In the genomic region with DNA sequence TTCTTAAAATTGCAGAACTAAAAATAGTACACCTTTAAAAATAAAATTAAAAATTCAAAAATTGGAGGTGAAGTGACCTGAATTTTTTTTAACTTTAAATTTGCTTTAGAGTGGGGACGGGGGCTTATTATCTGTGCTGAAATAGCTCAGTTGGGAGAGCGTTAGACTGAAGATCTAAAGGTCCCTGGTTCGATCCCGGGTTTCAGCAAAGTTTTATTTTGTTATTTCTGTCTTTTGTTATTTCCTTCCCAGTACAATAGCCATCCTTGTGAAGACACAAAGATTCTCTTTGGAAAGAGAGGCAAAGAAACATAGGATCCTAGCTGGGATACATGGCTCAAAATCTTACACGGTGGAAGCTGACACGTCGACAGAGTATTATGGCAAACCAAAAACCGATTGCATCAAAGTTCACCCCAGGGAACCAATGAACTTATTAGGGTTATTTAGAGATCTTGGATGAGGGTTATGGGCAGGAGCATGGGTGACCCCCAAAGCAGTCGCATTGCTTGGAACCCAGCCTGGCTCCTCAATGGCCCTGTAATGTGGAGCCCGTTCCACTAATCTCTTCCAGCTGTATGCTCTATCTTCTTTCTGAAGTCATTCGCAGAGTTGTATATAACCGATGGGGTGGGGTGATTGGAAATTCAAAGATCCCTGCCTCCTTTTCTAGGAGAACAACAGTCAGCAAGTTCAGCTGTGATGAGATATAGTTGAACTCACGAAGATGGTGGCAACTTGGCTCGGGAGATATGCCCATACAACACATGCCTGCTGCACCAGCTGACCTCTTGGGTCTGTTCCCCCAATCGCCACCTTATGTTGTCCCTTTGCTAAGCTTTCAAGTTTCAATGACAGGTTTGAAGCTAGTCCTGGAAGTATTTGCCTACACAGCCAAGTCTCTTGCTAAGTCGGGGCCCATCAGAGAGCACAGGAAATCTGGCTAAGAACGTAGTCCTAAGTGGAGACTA, we compare ENCODE assay signal across 8 mouse cellular contexts. TPM values are rescaled to one million over a fixed set of nuclear protein-coding genes. Genes with fewer than 3 reads are reported as not detected.
DNase-seq lines count a peak whose midpoint lies in the region; ATAC-seq and TF ChIP-seq lines count a peak whose summit lies in the region.

No protein-coding gene starts in this region.

- no peak for ATAC-seq in hindbrain, embryonic 12.5 days (ENCODE audit: low FRiP score)
- no peak for ATAC-seq in hindbrain, embryonic 16.5 days
- ATAC-seq in neural tube, embryonic 13.5 days (ENCODE audit: low read depth) = no peak

- H3K4me3 ChIP-seq in hindbrain, embryonic 10.5 days = peak overlapping the region; percentile 66
- no peak overlapping the region for H3K4me3 ChIP-seq in hindbrain, embryonic 12.5 days
- peak overlapping the region; percentile 10; the same call in 1 of the 2 replicates for H3K4me3 ChIP-seq in hindbrain, embryonic 16.5 days (ENCODE audit: low read length)
- H3K4me3 ChIP-seq in neural tube, embryonic 13.5 days = no peak overlapping the region

- 21% methylated on average over 17 of the region's 17 CpGs for WGBS in hindbrain, embryonic 10.5 days
- 23% methylated on average over 17 of the region's 17 CpGs for WGBS in hindbrain, embryonic 12.5 days
- 24% methylated on average over 17 of the region's 17 CpGs for WGBS in hindbrain, embryonic 16.5 days
- 21% methylated on average over 17 of the region's 17 CpGs for WGBS in neural tube, embryonic 13.5 days

- no peaks in the 10 kb centered on the region for H3K9me3 ChIP-seq in hindbrain, embryonic 10.5 days
- H3K9me3 ChIP-seq in hindbrain, embryonic 12.5 days (replicated peaks) = no peaks in the 10 kb centered on the region
- no peaks in the 10 kb centered on the region for H3K9me3 ChIP-seq in hindbrain, embryonic 16.5 days (ENCODE audit: control insufficient read depth, low read length)
- no peaks in the 10 kb centered on the region for H3K9me3 ChIP-seq in neural tube, embryonic 13.5 days

- H3K4me1 ChIP-seq in hindbrain, embryonic 10.5 days (replicated peaks) = peaks cover 32% of the 10 kb centered on the region
- peaks cover 12% of the 10 kb centered on the region for H3K4me1 ChIP-seq in hindbrain, embryonic 12.5 days
- peaks cover 9% of the 10 kb centered on the region for H3K4me1 ChIP-seq in hindbrain, embryonic 16.5 days (ENCODE audit: control insufficient read depth, insufficient read depth, low read depth, low read length)
- H3K4me1 ChIP-seq in neural tube, embryonic 13.5 days (replicated peaks) = peaks cover 28% of the 10 kb centered on the region

- no peaks in the 10 kb centered on the region; the same call in 1 of the 2 replicates for H3K27me3 ChIP-seq in hindbrain, embryonic 10.5 days (ENCODE audit: insufficient read depth, poor library complexity, severe bottlenecking)
- H3K27me3 ChIP-seq in hindbrain, embryonic 12.5 days = no peaks in the 10 kb centered on the region
- H3K27me3 ChIP-seq in hindbrain, embryonic 16.5 days (replicated peaks; ENCODE audit: control insufficient read depth, insufficient read depth, low read length) = no peaks in the 10 kb centered on the region
- H3K27me3 ChIP-seq in neural tube, embryonic 13.5 days = no peaks in the 10 kb centered on the region

- TF ChIP-seq POLR2A in brain, embryonic 14.5 days (IDR thresholded peaks at IDR 0.05; ENCODE audit: borderline replicate concordance, extremely low read depth, insufficient read depth, insufficient read length, poor library complexity, severe bottlenecking) = no peak

- DNase-seq in hindbrain, embryonic 10.5 days (ENCODE audit: low spot score) = peak; percentile 32
- peak; percentile 14 for DNase-seq in brain, embryonic 14.5 days (ENCODE audit: low read depth)
- DNase-seq in gastrocnemius, adult 8-10 months (ENCODE audit: low spot score in 2 of 2) = no peak
- no peak for DNase-seq in layer of hippocampus, adult 11-12 months (ENCODE audit: low spot score)
- no peak for DNase-seq in kidney, postnatal 25 days

- no peaks in the 10 kb centered on the region for H3K36me3 ChIP-seq in hindbrain, embryonic 10.5 days
- no peaks in the 10 kb centered on the region for H3K36me3 ChIP-seq in hindbrain, embryonic 12.5 days
- H3K36me3 ChIP-seq in hindbrain, embryonic 16.5 days (ENCODE audit: control insufficient read depth, insufficient read depth, low read length) = no peaks in the 10 kb centered on the region
- H3K36me3 ChIP-seq in neural tube, embryonic 13.5 days = no peaks in the 10 kb centered on the region

- H3K4me2 ChIP-seq in hindbrain, embryonic 12.5 days (replicated peaks) = no peak overlapping the region
- peak overlapping the region; percentile 79 for H3K4me2 ChIP-seq in hindbrain, embryonic 16.5 days (ENCODE audit: low read length)
- peak overlapping the region; percentile 69; the same call in 1 of the 2 replicates for H3K4me2 ChIP-seq in neural tube, embryonic 13.5 days

- H3K9ac ChIP-seq in hindbrain, embryonic 12.5 days = no peak overlapping the region
- H3K9ac ChIP-seq in hindbrain, embryonic 16.5 days (ENCODE audit: low read depth, low read length) = no peak overlapping the region
- H3K9ac ChIP-seq in neural tube, embryonic 13.5 days = no peak overlapping the region

- TF ChIP-seq CTCF in brain, embryonic 14.5 days (IDR thresholded peaks at IDR 0.05; ENCODE audit: borderline replicate concordance, extremely low read depth, insufficient read depth, insufficient read length) = no peak

- H3K27ac ChIP-seq in hindbrain, embryonic 10.5 days = no peak overlapping the region
- no peak overlapping the region for H3K27ac ChIP-seq in hindbrain, embryonic 12.5 days
- peak overlapping the region; percentile 18; the same call in 1 of the 2 replicates for H3K27ac ChIP-seq in hindbrain, embryonic 16.5 days (ENCODE audit: low read depth, low read length)
- no peak overlapping the region for H3K27ac ChIP-seq in neural tube, embryonic 13.5 days (replicated peaks)

RNA-seq across cellular contexts. Expression of gene Olfr1423, which starts 32.4 kb away (rescaled TPM):
- 0.03 and 0.04 TPM in 2 replicates for polyA plus RNA-seq in hindbrain, embryonic 10.5 days (2016; fragmentation: Nextera tagmentation; extraction: Ambion mirVana)
- polyA plus RNA-seq in hindbrain, embryonic 12.5 days (2016; fragmentation: Nextera tagmentation; extraction: Ambion mirVana) = 0.04 TPM in 1 of 2 replicates, not detected in the other
- not detected in 2 replicates for polyA plus RNA-seq in brain, embryonic 14.5 days (2012; rRNA removed)
- not detected in 2 replicates for polyA plus RNA-seq in hindbrain, embryonic 16.5 days (2015; fragmentation: Nextera tagmentation; extraction: Ambion mirVana)
- polyA plus RNA-seq in neural tube, embryonic 13.5 days (2015; fragmentation: Nextera tagmentation; extraction: Ambion mirVana) = not detected in 2 replicates
- not detected for total RNA-seq in gastrocnemius, adult 8-10 months (2022)

RNA-seq across cellular contexts. Expression of gene Osbp, which starts 43.0 kb away (rescaled TPM):
- polyA plus RNA-seq in hindbrain, embryonic 10.5 days (2016; fragmentation: Nextera tagmentation; extraction: Ambion mirVana) = 2.9 and 3.1 TPM in 2 replicates
- polyA plus RNA-seq in hindbrain, embryonic 12.5 days (2016; fragmentation: Nextera tagmentation; extraction: Ambion mirVana) = 5.4 and 5.5 TPM in 2 replicates
- polyA plus RNA-seq in brain, embryonic 14.5 days (2012; rRNA removed) = 31.1 and 35.8 TPM in 2 replicates
- 3.0 and 3.2 TPM in 2 replicates for polyA plus RNA-seq in hindbrain, embryonic 16.5 days (2015; fragmentation: Nextera tagmentation; extraction: Ambion mirVana)
- 4.5 and 4.7 TPM in 2 replicates for polyA plus RNA-seq in neural tube, embryonic 13.5 days (2015; fragmentation: Nextera tagmentation; extraction: Ambion mirVana)
- 10 to 100 TPM; 56.3 to 63.9 (median 59.4) TPM for total RNA-seq in gastrocnemius, adult 8-10 months (2022)

RNA-seq across cellular contexts. Expression of gene Olfr1424, which starts 53.8 kb away (rescaled TPM):
- not detected in 2 replicates for polyA plus RNA-seq in hindbrain, embryonic 10.5 days (2016; fragmentation: Nextera tagmentation; extraction: Ambion mirVana)
- not detected in 2 replicates for polyA plus RNA-seq in hindbrain, embryonic 12.5 days (2016; fragmentation: Nextera tagmentation; extraction: Ambion mirVana)
- not detected in 2 replicates for polyA plus RNA-seq in brain, embryonic 14.5 days (2012; rRNA removed)
- polyA plus RNA-seq in hindbrain, embryonic 16.5 days (2015; fragmentation: Nextera tagmentation; extraction: Ambion mirVana) = not detected in 2 replicates
- polyA plus RNA-seq in neural tube, embryonic 13.5 days (2015; fragmentation: Nextera tagmentation; extraction: Ambion mirVana) = not detected in 2 replicates
- not detected for total RNA-seq in gastrocnemius, adult 8-10 months (2022)

Comparison
In these comparisons a context has a peak if more than half of its experiments do, and no peak if none do; other contexts are left out.
1. H3K4me3 ChIP-seq: peak in hindbrain, embryonic 10.5 days (single experiment) and hindbrain, embryonic 16.5 days (single experiment); none in hindbrain, embryonic 12.5 days (single experiment) and neural tube, embryonic 13.5 days (single experiment).
2. DNase-seq: peak in hindbrain, embryonic 10.5 days (single experiment) and brain, embryonic 14.5 days (single experiment); none in gastrocnemius, adult 8-10 months (0 of 2), layer of hippocampus, adult 11-12 months (single experiment) and kidney, postnatal 25 days (0 of 2).